Mouse (Mus musculus) CH12F3 (cell line): Measurements from ENCODE around the gene Gm3164.
"Not testable (repeated sequence)": the region's sequence is repeated elsewhere in the genome, so short reads cannot be mapped to it uniquely, and the experiment has no call there.

Experiments
- in situ Hi-C: fragments of 300-500 bp; cut with MboI; formaldehyde crosslinking; loops from 2 replicates; pipeline ENCODE4 v1.14.3; 2020; ENCODE audit warnings: low sequenced_read_pairs

Gm3164 gene

GRCm38 (mm10) chr14:4414965-4415835 is at the start of gene Gm3164:
Gene Gm3164 (plus strand): TSS chr14:4415448.
- in situ Hi-C loops, result not testable (repeated sequence)

DNA sequence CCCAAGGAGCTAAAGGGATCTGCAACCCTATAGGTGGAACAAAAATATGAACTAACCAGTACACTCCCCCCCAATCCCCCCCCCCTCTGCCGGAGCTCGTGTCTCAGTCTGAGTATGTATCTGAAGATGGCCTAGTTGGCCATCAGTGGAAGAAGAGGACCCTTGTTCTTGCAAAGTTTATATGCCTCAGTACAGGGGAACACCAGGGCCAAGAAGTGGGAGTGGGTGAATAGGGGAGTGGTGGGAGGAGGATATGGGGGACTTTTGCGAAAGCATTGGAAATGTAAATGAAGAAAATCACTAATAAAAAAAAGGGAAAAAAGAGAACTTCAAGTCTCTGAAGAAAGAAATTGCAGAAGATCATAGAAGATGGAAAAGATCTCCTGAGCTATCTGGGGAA is 46.3 kb upstream of the Gm3164 start:
- in situ Hi-C loops, result not testable (repeated sequence)

- in situ Hi-C loops, result not testable (repeated sequence)
Measured at GRCm38 (mm10) chr14:4369691-4370090, 45.6 kb upstream of the Gm3164 start.

DNA sequence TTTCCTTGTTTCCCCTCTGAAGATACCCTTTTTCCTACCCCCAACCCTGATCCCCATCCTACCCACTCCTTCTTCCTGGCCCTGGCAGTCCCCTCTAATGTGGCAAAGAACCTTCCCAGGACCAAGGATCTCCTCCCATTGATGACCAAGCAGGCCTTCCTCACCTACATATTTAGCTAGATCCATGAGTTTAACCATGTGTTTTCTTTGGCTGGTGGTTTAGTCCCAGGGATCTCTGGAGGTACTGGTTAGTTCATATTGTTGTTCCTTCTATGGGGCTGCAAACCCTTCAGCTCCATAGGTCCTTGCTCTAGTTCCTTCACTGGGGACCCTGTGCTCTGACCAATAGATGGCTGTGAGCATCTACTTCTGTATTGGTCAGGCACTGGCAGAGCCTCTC is 37.4 kb upstream of the Gm3164 start:
- in situ Hi-C loops, result not testable (repeated sequence)

DNA sequence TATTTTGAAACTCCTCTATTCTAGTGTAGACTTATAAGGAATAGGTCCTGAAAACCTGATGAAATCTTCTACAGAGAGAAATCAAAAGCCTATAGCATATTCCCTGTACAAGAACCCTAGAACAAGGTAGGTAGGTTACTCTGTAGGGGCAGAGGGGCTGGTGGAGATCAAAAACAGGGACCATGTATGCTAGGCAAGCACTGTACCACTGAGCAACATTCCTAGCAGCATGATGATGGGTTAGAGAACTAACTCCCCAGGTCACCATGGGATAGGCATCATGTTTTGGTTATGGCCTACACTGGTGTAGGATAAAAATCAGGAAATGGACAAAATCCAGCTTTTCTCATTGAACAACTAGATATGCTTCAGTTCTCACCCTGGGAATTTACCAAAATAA is 29.6 kb upstream of the Gm3164 start:
- in situ Hi-C loops, result not testable (repeated sequence)

GRCm38 (mm10) chr14:4392841-4393530 is 22.3 kb upstream of the Gm3164 start:
- in situ Hi-C loops, result not testable (repeated sequence)

GRCm38 (mm10) chr14:4397226-4397625 is 18.0 kb upstream of the Gm3164 start, which contains the start of gene Gm3159:
Gene Gm3159 (plus strand): TSS chr14:4397526.
- in situ Hi-C loops, result not testable (repeated sequence)

GRCm38 (mm10) chr14:4398624-4399023 is 16.6 kb upstream of the Gm3164 start:
- in situ Hi-C loops, result not testable (repeated sequence)

DNA sequence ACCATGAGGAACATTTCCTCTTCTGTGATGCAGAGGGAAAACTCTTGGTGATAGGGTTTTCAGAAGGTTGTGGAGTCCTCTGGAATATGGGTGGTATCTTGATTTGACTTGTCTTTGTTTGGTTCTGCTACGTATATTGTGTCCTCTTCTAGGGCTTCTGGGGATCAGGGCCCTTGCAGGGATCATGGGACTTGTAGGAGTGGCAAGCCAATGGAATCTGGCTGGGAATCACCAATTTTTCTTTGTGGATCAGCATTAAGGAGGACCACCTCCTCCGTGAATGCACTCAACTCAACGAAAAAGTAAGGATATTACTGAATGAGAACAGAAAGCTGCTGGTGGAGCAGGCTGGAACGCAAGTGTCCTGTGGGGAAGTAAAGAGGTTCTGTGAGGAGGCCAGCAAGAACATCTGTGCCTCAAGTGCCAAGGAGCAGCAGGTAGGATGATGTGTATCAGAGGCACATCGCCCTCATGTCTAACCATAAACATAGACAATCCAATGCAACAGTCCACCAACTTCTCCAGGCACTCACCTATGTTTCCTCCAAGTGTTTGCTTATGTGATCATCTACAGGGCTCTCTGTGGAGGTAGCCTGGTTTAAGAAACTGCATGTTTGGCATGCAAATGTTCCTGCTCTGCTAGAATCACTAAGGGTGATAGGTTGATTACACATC is 15.0 kb upstream of the Gm3164 start:
- in situ Hi-C loops, result not testable (repeated sequence)

- in situ Hi-C loops, result not testable (repeated sequence)
Measured at GRCm38 (mm10) chr14:4401245-4401644, 14.0 kb upstream of the Gm3164 start.

DNA sequence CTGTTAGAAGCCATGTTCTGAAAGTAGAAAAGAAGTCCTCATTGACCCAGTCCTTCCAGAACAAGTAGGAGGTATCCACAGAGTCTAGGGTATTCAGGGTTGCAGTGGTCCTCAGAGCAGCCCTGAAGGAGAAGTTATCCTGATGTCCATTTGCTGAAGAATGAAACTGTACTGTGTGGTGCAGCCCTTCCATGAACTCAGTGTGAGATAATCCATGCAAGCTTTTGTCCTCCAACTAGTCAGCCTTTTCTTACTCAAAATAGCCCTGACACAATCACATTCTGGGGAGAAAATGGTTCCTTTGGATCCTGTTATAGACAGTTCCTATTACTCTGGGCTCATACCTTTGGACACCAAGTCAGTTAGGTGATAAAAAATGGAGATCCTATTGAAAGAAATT is 11.4 kb upstream of the Gm3164 start:
- in situ Hi-C loops, result not testable (repeated sequence)

GRCm38 (mm10) chr14:4409939-4410338 is 5.3 kb upstream of the Gm3164 start:
- in situ Hi-C loops, result not testable (repeated sequence)

DNA sequence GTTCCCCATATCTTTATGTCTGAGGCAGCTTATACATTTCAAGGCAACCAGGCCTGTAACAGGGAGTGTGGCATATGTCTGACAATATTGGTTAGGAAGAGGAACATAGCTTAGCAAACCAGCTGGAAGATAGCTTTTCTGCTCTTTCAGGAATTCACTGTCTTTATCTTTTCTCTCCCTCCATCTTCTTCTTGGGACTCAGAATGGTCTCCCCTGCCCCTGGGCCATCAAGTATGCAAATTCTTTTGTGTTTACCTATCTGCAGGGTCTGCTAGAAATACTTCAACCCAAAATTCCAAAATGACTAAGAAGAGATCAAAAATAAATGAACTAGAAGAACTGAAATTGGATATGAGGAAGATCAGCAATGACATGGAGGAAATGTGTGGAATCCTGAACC is 15.4 kb downstream of the Gm3164 start, which contains the start of gene Gm3173:
Gene Gm3173 (plus strand): TSS at position 301 of the 400 bp plus-strand sequence.
- in situ Hi-C loops, result not testable (repeated sequence)

DNA sequence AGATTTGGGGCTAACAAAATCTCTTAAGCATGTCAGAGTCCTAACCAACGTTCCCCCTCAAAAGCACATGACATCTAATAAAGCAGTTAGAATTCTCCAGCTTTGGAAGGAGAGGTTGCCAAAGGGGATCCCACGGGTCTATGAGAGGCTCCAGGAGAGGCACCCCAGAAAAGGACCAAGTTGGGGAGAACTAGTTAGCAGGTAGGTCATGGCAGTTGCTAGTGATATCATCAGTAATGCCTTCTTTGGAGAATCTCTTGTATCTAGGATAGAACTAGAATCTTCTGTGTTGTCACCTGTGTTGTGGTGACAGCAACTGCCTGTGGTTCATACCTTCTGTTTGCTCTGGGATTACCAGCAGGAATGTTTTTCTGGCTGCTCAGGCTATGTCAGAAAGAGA is 66.2 kb downstream of the Gm3164 start, which contains the start of gene Gm3182:
Gene Gm3182 (plus strand): TSS at position 301 of the 400 bp plus-strand sequence.
- in situ Hi-C loops, result not testable (repeated sequence)
